ENCODE assay signal across 11 mouse cellular contexts in the genomic region with DNA sequence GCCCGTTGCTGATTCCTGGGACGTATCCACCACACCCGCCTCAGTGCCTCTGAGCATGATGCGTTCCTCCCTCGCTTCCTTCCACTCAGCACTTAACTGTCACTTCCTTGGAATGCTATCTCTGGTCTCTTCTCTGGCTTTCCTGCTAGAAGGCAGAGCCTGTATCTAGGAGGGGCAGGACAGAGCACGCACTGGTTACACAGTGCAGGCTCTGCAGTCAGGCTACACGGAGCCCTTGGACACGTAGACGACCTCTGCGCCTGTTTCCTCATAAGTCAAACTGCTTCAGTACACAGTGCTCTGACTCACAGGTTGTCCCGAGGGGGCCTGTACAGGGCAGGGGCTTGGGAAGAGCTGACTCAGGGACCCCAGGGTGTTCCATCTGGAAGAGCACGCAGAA. TPM values are rescaled to one million over a fixed set of nuclear protein-coding genes. Genes with fewer than 3 reads are reported as not detected.
DNase-seq lines count a peak whose midpoint lies in the region; ATAC-seq and TF ChIP-seq lines count a peak whose summit lies in the region.
"Had no signal": no experiment of that assay in that cellular context is flagged by ENCODE, and none has a peak within 500 bp of the region (broad histone marks: within the 10 kb centered on the region; RNA-seq: fewer than 3 reads in every experiment).

No protein-coding gene starts in this region.

- no peak overlapping the region for H3K4me3 ChIP-seq in heart, embryonic 13.5 days
- no peak overlapping the region for H3K4me3 ChIP-seq in kidney, postnatal 0 days (replicated peaks; ENCODE audit: low read depth, low read length)
- H3K4me3 ChIP-seq: midbrain, embryonic 12.5 days had no signal

- peak overlapping the region; percentile 29 for H3K9ac ChIP-seq in heart, embryonic 13.5 days
- H3K9ac ChIP-seq in kidney, postnatal 0 days (ENCODE audit: low read depth, low read length): no peak overlapping the region
- H3K9ac ChIP-seq: midbrain, embryonic 12.5 days had no signal

- intact Hi-C loops in heart, postnatal 36 days (cut with DNase I): no loop called here

- peaks cover 23% of the 10 kb centered on the region for H3K36me3 ChIP-seq in heart, embryonic 13.5 days
- H3K36me3 ChIP-seq in kidney, postnatal 0 days (ENCODE audit: insufficient read depth, low read length): no peaks in the 10 kb centered on the region

- WGBS in heart, embryonic 13.5 days: 29% methylated on average over 12 of the region's 12 CpGs
- WGBS in kidney, postnatal 0 days: 47% methylated on average over 12 of the region's 12 CpGs

- peaks cover 57% of the 10 kb centered on the region for H3K4me1 ChIP-seq in heart, embryonic 13.5 days
- H3K4me1 ChIP-seq in kidney, postnatal 0 days (replicated peaks; ENCODE audit: insufficient read depth, low read length): peaks cover 23% of the 10 kb centered on the region; the same call in 1 of the 2 replicates

- peak overlapping the region; percentile 53 for H3K27ac ChIP-seq in heart, embryonic 13.5 days (replicated peaks)
- no peak overlapping the region for H3K27ac ChIP-seq in kidney, postnatal 0 days
- H3K27ac ChIP-seq: midbrain, embryonic 12.5 days had no signal

- H3K27me3 ChIP-seq in heart, embryonic 13.5 days (replicated peaks): no peaks in the 10 kb centered on the region
- H3K27me3 ChIP-seq in kidney, postnatal 0 days (ENCODE audit: insufficient read depth, low read length): no peaks in the 10 kb centered on the region
- H3K27me3 ChIP-seq: Patski had no signal

- no peak for TF ChIP-seq CTCF in kidney, postnatal 0 days (IDR thresholded peaks at IDR 0.05; ENCODE audit: low read depth)

- no peak for ATAC-seq in heart, embryonic 13.5 days (ENCODE audit: extremely low read depth, insufficient number of reproducible peaks, low FRiP score, low TSS enrichment)
- ATAC-seq in kidney, postnatal 0 days (replicated peaks; ENCODE audit: low FRiP score, low read depth): peak; percentile 19; the same call in 1 of the 2 replicates
- ATAC-seq: Patski had no signal

- peak overlapping the region; percentile 25 for H3K4me2 ChIP-seq in heart, embryonic 13.5 days
- 0 out of 2 replicates have a peak overlapping the region, but pooled peaks have one; percentile 5 for H3K4me2 ChIP-seq in kidney, postnatal 0 days (ENCODE audit: low read length)
- H3K4me2 ChIP-seq: midbrain, embryonic 12.5 days had no signal

- no peak for DNase-seq in heart, postnatal 36 days
- DNase-seq in adipocyte (ENCODE audit: low spot score): peak; percentile 61
- peak; percentile 47 for DNase-seq in kidney, postnatal 0 days (ENCODE audit: low spot score)
- DNase-seq in lung, postnatal 25 days (ENCODE audit: low spot score): peak; percentile 67
- no peak for DNase-seq in embryo, embryonic 11 days
- DNase-seq in ovary, postnatal 10 days (ENCODE audit: low spot score): no peak
- DNase-seq in right cerebral cortex, postnatal 10 days (ENCODE audit: low spot score in 2 of 2): no peak
- DNase-seq: cerebellum, adult 11 months had no signal

- H3K9me3 ChIP-seq in heart, embryonic 13.5 days: no peaks in the 10 kb centered on the region
- no peaks in the 10 kb centered on the region for H3K9me3 ChIP-seq in kidney, postnatal 0 days (replicated peaks; ENCODE audit: low read length)
- H3K9me3 ChIP-seq: midbrain, embryonic 12.5 days had no signal

RNA-seq across cellular contexts. Expression of gene Limk1, which starts 8.2 kb away (rescaled TPM):
- 3.1 and 3.8 TPM in 2 replicates for polyA plus RNA-seq in heart, embryonic 13.5 days (2015; fragmentation: Nextera tagmentation; extraction: Ambion mirVana)
- 1 to 10 TPM; 4.5 to 4.9 TPM for total RNA-seq in heart, postnatal 36 days (2021)
- 3.4 and 3.6 TPM in 2 replicates for polyA plus RNA-seq in kidney, postnatal 0 days (2015; fragmentation: Nextera tagmentation; extraction: Ambion mirVana)

RNA-seq across cellular contexts. Expression of gene Eif4h, which starts 40.9 kb away (rescaled TPM):
- polyA plus RNA-seq in heart, embryonic 13.5 days (2015; fragmentation: Nextera tagmentation; extraction: Ambion mirVana): 318 and 329 TPM in 2 replicates
- 100 to 1,000 TPM; 143 to 145 TPM for total RNA-seq in heart, postnatal 36 days (2021)
- polyA plus RNA-seq in kidney, postnatal 0 days (2015; fragmentation: Nextera tagmentation; extraction: Ambion mirVana): 327 and 365 TPM in 2 replicates

Comparison
In these comparisons a context has a peak if more than half of its experiments do, and no peak if none do; other contexts are left out.
1. DNase-seq: peak in adipocyte (single experiment), kidney, postnatal 0 days (single experiment) and lung, postnatal 25 days (single experiment); none in heart, postnatal 36 days (0 of 2), embryo, embryonic 11 days (single experiment), ovary, postnatal 10 days (single experiment) and right cerebral cortex, postnatal 10 days (0 of 2).